Mouse (Mus musculus) right cerebral cortex, postnatal 4 days (tissue): ENCODE results near the gene Txndc8.

Source experiments
- DNase-seq: peaks from one replicate; pipeline ENCODE4 v3.0.0-alpha.2; 2022

The Txndc8 gene

GRCm38 (mm10) chr4:58009024-58009423, at the start of gene Txndc8:
Txndc8 (minus strand) TSS chr4:58009124.
- DNase-seq: no peak

- DNase-seq: no peak
Observed at GRCm38 (mm10) chr4:58055653-58056052, 46.7 kb upstream of the Txndc8 start.

- DNase-seq: no peak
Observed at GRCm38 (mm10) chr4:58054441-58054840, 45.5 kb upstream of the Txndc8 start.

- no peak for DNase-seq
Observed at GRCm38 (mm10) chr4:58050746-58051145, 41.8 kb upstream of the Txndc8 start.

- no peak for DNase-seq
Observed at GRCm38 (mm10) chr4:58050276-58050675, 41.4 kb upstream of the Txndc8 start.

- no peak for DNase-seq
Observed at GRCm38 (mm10) chr4:58044833-58045232, 35.9 kb upstream of the Txndc8 start.

- DNase-seq: no peak
Observed at GRCm38 (mm10) chr4:58044356-58044755, 35.4 kb upstream of the Txndc8 start.

GRCm38 (mm10) chr4:58040093-58040492, 31.2 kb upstream of the Txndc8 start:
- DNase-seq: no peak

GRCm38 (mm10) chr4:58037096-58037705, 28.3 kb upstream of the Txndc8 start:
- no peak for DNase-seq

GRCm38 (mm10) chr4:58034663-58035062, 25.7 kb upstream of the Txndc8 start:
- no peak for DNase-seq

GRCm38 (mm10) chr4:58032714-58033113, 23.8 kb upstream of the Txndc8 start:
- DNase-seq: no peak

GRCm38 (mm10) chr4:58003501-58003900, 5.4 kb downstream of the Txndc8 start:
- DNase-seq: no peak

GRCm38 (mm10) chr4:57991425-57991824, 17.5 kb downstream of the Txndc8 start:
- DNase-seq: no peak

- no peak for DNase-seq
Observed at GRCm38 (mm10) chr4:57974400-57975117, 34.4 kb downstream of the Txndc8 start.

- DNase-seq: no peak
Observed at GRCm38 (mm10) chr4:57973592-57974268, 35.2 kb downstream of the Txndc8 start.

- DNase-seq: no peak
Observed at GRCm38 (mm10) chr4:57970285-57970684, 38.6 kb downstream of the Txndc8 start.

- DNase-seq: no peak
Observed at GRCm38 (mm10) chr4:57967195-57967594, 41.7 kb downstream of the Txndc8 start.

GRCm38 (mm10) chr4:57965516-57965915, 43.4 kb downstream of the Txndc8 start:
- DNase-seq: no peak

- DNase-seq: no peak
Observed at GRCm38 (mm10) chr4:57964143-57964542, 44.8 kb downstream of the Txndc8 start.

- DNase-seq: no peak
Observed at GRCm38 (mm10) chr4:57959056-57959455, 49.9 kb downstream of the Txndc8 start.

- DNase-seq: no peak
Observed at GRCm38 (mm10) chr4:57958098-57958497, 50.8 kb downstream of the Txndc8 start.

- DNase-seq: no peak
Observed at GRCm38 (mm10) chr4:57957200-57958085, 51.5 kb downstream of the Txndc8 start.
